Mouse (Mus musculus): ENCODE results near the gene Vac14.
"Not testable (repeated sequence)": the region's sequence is repeated elsewhere in the genome, so short reads cannot be mapped to it uniquely, and the experiment has no call there.

The Vac14 gene

DNA sequence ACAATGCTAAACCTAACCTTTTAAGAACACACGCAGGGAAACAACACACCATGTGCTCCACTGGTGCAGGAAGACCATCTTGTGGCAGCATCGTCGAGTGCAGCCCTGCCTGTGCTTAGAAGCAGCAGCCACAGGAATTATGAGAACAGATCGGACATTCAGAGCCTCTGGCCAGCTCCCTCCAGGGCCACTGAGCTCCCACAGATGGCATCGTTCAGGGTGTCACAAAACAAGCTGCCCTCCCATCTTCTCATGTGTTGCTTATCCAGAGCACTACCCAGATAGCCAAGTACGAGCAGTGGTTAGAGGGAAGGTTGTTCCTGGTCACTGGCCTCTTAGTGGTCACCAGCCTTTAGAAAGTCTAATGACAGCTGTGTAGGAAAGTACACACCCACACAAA lies 30.9 kb downstream of the Vac14 start:
- DNase-seq (ENCODE audit: low spot score) = no peak

DNA sequence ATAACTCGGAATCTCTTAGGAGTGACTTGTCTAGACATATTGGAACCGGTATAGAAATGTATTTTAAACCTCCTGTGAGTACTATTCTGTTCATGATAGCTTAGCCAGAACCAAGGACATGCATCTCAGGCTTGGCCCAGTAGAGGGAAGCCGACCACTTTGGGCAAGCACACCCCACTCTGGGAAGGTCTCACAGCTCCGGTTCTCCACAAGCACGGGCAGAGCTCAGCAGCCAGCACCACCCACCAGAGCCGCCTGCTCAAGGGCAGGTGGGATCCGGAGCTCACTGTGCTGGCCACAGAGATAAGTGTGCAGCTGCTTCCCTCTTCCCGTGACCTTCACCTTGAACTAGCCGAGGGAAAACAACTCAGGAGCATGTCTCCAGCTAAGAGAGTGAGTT lies 32.5 kb downstream of the Vac14 start:
- no peak for DNase-seq (ENCODE audit: low spot score)

- no peak for DNase-seq (ENCODE audit: low spot score)
Observed at GRCm38 (mm10) chr8:110651847-110652246, 33.5 kb downstream of the Vac14 start.

DNA sequence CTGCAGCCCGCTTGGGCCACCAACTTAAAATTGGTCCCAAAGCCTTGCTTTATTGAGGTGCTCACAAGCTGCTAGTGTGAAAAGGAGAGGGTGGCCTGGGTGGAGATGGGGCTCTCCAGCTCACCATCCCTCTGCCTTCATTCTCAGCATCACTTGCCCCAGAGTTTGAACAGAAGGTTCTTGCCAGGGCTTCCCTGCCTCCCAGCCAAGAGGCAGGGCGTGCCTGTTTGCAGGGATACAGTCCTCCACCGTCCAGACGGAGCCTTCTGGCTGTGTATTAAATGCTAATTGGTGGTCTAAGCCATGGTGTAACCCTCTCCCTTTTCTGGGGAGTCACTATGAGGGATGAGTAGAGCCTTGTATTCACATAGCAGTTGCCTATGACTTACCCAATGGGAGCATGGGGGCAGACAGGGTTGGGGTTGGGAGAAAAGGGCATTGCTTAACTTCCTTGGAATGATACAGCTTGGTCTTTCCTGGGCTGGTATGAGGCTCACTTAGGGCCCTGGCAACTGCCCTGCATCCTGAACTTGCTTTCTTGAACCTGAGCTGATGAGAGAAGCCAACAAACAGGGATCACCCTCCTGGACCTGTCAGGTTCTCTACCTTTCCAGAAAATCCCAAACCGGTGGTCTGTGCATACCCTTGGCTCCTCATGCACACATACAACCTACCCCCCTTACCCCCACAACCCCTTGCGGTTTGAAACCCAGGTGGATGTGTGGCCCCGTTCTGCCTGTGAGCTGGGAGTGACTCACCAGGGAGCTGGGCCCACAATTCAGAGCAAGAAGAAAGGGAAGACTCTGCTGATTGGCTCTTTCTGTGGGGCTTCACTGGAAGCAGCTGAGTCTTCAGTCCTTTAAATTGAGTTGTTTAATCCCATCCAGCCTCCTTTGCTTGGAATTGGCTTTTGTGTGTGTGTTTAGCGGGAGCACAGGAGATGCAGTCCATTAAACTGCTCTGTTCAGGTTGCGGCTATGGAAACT lies 36.0 kb downstream of the Vac14 start:
- DNase-seq (ENCODE audit: low spot score) = no peak

DNA sequence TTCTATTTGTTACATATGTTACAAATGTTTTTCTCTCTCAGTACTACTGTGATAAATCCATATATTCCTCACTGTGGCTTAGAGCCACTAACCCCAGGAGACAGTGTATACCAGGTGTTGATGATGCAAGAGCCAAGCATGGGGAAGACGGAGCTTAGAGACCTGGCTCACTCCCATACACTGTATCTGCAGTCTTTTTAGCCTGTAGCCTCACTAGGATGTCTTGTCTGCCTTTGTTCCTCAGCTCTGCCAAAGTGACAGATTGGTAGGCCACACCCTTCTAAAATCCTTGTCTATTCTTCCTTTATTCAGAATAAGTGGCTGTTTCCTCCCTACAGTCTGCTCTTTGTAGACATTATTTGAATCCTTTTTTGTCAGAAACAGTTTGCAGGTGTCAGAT lies 37.4 kb downstream of the Vac14 start:
- DNase-seq (ENCODE audit: low spot score) = no peak

DNA sequence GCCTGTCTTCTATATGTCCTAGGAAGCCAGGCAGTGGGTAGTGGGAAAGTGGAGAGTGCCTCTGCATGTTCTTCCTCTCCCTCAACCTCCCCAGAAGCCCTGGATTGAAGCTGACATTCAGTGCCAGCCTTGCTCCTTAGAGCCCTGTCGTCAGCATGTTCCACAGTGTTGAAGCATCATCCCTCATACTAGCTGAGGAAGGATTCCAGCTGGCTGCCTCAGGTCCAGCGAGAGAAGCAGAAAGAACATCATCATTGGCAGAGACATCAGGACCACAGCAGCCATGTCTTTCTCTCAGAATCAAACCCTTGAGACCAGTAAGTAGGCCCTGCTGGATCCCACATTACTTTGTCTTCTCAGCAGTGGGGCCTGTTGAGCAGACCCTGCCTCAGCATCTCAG lies 39.3 kb downstream of the Vac14 start:
- DNase-seq (ENCODE audit: low spot score) = no peak

GRCm38 (mm10) chr8:110660121-110660520 lies 41.7 kb downstream of the Vac14 start:
- DNase-seq (ENCODE audit: low spot score) = no peak

DNA sequence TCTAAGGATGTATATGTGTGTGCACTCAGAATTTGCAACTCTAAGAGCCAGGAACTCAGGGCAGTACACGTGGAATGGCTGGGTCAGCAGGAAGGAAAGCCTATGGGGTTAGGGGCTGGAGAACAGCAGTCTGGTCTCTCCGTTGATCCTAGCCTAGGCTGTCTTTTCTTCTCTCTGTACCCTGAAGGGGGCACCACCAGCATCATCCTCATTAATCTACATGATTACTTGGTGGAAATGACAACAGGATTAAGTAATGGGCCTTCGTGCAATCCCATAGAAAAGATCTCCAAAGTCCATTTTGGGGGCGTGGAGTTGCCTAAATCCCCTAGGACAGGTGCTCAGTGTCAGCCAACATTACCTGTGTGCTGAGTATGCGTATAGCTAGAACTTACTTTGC lies 44.2 kb downstream of the Vac14 start:
- DNase-seq (ENCODE audit: low spot score) = no peak

DNA sequence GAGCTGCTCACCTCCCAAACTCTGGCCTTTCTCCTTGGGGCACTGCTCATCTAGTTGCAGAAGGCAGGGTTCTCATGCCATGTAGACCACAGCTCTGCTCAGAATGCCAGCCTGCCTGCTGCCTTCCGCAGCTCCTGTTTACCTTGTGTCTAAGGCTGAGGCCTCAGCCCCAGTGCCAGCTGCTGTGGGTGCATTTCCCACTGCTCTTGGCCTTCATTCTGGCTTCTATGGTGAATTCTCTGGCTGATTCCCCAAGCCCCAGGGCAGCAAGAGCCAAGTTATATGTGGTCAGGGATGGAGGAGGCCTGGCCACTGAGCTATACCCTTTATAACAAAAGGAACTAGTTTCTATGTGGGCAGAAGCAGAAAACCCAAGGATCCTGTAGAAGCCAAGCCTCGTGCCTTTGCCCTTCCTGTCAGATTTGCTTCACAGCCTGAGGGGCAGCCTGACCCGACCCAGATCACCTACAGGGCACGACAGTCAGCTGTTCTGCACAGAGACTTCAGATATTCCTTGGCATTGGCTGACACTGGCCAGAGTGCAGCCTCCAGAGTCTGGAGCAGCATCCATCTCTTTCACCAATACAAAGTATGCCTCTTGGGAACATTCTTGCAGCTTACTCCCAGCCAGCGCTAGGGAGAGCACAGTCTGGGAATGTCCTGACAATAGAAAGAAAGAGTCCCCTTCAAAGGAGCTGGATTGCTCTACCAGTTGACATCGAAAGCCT lies 44.8 kb downstream of the Vac14 start:
- no peak for DNase-seq (ENCODE audit: low spot score)

DNA sequence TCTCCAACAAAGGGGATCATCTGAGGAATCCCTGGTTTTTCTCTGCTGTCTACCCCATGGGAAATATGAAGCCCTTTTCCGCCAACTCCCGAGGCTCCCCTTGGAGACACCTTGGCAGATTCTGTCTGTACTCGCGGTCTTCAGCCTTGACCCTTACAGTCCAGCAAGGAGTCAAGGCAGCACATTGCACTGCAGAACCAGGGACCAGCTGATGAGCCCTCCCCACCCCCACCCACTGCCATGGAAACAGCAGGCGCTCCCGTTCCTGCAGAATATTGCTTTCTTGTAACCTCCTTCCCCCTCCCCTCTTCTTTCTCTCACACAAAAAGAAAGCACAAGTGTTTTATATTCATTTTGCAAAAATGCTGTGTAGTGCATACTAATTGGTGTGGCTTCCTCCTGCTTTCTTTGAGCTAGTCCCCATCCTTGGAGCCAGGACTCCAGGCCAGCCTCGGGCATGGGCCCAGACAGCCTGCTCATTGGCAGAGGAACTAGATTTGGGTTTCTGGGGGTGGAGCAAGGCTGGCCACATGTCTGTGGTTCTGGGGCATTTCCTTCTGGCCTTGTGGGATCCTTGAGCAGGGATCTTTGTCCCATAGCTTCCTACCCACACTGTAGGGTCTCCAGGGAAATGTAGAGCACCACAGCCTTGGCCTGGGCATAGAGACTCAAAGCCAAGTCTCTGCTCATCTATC lies 46.0 kb downstream of the Vac14 start:
- no peak for DNase-seq (ENCODE audit: low spot score)

GRCm38 (mm10) chr8:110665000-110665399 lies 46.6 kb downstream of the Vac14 start:
- DNase-seq (ENCODE audit: low spot score) = no peak

GRCm38 (mm10) chr8:110667590-110668177 lies 49.3 kb downstream of the Vac14 start:
- not testable (repeated sequence) for DNase-seq (ENCODE audit: low spot score)

DNA sequence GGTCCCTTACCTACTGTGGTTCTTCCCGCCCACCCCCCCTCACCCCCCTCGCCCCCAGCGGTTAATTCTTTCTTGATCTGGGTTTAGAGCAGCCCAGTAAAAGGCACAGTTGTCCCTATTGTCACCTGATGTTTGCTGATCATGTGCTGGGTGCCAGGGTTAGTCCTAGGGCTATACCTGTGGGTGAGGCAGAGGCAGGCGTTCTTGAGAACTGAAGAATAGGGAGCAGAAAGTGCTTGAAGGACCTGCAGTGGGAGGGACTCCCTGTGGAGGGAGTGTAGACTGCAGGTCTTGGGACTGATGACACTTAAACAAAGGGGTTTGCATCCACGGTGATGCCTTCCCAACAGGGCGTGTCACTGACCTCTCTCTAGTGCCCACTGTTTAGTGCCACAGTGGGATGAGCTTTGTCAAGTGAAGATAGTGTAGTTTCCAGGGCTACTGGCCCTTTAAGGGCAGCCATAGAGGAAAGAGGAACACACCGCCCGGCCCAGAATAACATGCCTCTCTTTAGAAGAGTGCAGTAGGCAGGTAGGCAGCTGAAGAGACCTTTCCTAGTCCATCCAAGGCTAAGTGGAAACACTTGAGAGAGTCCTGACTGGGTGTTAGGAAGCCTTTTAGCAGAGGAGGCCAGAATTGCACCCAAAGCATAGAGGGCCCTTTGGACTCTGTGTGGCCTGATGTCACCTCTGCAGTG lies 51.7 kb downstream of the Vac14 start:
- no peak for DNase-seq (ENCODE audit: low spot score)

GRCm38 (mm10) chr8:110671309-110671708 lies 52.9 kb downstream of the Vac14 start:
- no peak for DNase-seq (ENCODE audit: low spot score)

GRCm38 (mm10) chr8:110672133-110672532 lies 53.7 kb downstream of the Vac14 start:
- DNase-seq (ENCODE audit: low spot score) = peak; percentile 4

GRCm38 (mm10) chr8:110673168-110673567 lies 54.8 kb downstream of the Vac14 start:
- DNase-seq (ENCODE audit: low spot score) = no peak

DNA sequence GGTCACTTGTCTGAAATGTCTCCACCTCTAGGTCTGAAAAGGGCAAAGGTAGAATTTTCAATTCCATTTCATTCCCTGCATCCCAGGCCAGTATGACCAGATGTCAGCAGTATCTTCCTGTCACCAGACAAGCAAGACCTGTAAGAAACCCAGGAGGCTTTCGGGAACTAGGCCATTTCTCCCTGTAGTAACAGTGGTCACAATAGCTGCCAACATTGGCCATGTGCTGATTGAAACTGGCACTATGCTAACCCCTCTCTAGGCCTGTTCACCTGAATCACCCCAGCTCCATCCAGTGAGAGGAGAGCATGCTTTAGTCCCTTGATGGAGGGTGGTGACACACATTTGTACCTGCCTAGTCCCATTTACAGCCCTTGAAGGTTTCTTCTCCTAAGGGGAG lies 56.2 kb downstream of the Vac14 start:
- DNase-seq (ENCODE audit: low spot score) = no peak

DNA sequence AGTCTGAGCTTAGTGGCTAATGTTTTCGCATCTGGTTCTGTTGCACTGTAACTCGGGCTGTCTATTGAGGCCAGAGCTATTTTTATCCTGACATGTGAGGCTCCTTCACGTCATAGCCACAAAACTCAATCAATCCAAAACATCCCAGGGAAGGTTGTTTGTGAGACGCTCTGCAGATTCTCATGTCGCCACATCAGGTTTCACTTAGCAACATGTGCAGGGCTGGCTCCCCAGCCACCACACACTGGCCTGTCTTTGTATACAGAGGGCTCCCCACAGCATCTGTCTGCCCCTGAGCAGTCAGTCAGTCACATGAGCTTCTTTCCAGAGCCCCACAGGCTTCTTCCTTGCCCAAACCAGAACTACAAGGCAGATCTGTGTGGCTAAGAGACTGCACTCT lies 58.3 kb downstream of the Vac14 start:
- DNase-seq (ENCODE audit: low spot score) = no peak

GRCm38 (mm10) chr8:110677174-110677660 lies 58.8 kb downstream of the Vac14 start:
- no peak for DNase-seq (ENCODE audit: low spot score)

- DNase-seq (ENCODE audit: low spot score) = no peak
Observed at GRCm38 (mm10) chr8:110678989-110679388, 60.6 kb downstream of the Vac14 start.

GRCm38 (mm10) chr8:110687726-110688125 lies 69.3 kb downstream of the Vac14 start:
- no peak for DNase-seq (ENCODE audit: low spot score)

Data from yolk sac, embryonic 10.5 days (tissue).